Mouse (Mus musculus) spleen, adult 2 months (tissue): ENCODE measurements around the gene Lrfn2. TPM values are rescaled to one million over a fixed set of nuclear protein-coding genes. Genes with fewer than 3 reads are reported as not detected.

Experiments used
- DNase-seq, 2 experiments: peaks; one replicate each; pipeline versions ENCODE4 v3.0.0 to v3.0.0-alpha.2; 2012 to 2021; ENCODE audit warnings: low spot score in 2 of 2, low read depth in 1 of 2
- H3K27ac ChIP-seq: fragments of 200-500 bp; 2 replicates; pipeline ENCODE4 v1.5.1; 2012; ENCODE audit warnings: low read length, inconsistent platforms; ENCODE audit not compliant: insufficient read depth
- H3K27me3 ChIP-seq: fragments of 200-500 bp; 2 replicates; pipeline ENCODE4 v1.6.1; 2012; ENCODE audit warnings: mild to moderate bottlenecking, moderate library complexity, low read length, inconsistent platforms; ENCODE audit not compliant: control insufficient read depth, insufficient read depth
- H3K36me3 ChIP-seq: fragments of 200-500 bp; 2 replicates; pipeline ENCODE4 v1.6.1; 2012; ENCODE audit warnings: mild to moderate bottlenecking, low read length, inconsistent platforms; ENCODE audit not compliant: control insufficient read depth, insufficient read depth
- H3K4me1 ChIP-seq: fragments of 200-500 bp; 2 replicates; pipeline ENCODE4 v1.6.1; 2011; ENCODE audit warnings: inconsistent platforms; ENCODE audit not compliant: control insufficient read depth, insufficient read depth, insufficient read length
- H3K4me3 ChIP-seq: fragments of 200-500 bp; 2 replicates; pipeline ENCODE4 v1.5.1; 2011; ENCODE audit warnings: mild to moderate bottlenecking, inconsistent platforms; ENCODE audit not compliant: insufficient read depth, insufficient read length; ENCODE audit errors: extremely low read depth
- CTCF ChIP-seq: fragments of 200-500 bp; IDR thresholded peaks from 2 replicates; pipeline ENCODE4 v1.5.1; 2011; ENCODE audit warnings: mild to moderate bottlenecking, inconsistent platforms; ENCODE audit not compliant: insufficient read depth, insufficient read length, insufficient replicate concordance; ENCODE audit errors: extremely low read depth
- POLR2A ChIP-seq: fragments of 200-500 bp; IDR thresholded peaks from 2 replicates; pipeline ENCODE4 v1.6.1; 2011; ENCODE audit warnings: low read depth, low read length, inconsistent platforms
- WGBS: fragments of 180-500 bp; shearing (Covaris S2); methylation state at CpG from one replicate; pipeline ENCODE4 v1.1.7; 2018; 5-methylcytosine and 5-hydroxymethylcytosine counted together
- polyA plus RNA-seq: library from polyadenylated mRNA; depleted of rRNA; stranded (reverse); fragments of >200 nt; gene quantifications from 2 replicates; pipeline ENCODE4 v1.2.3, GENCODE M21; 2012

Lrfn2 gene
- polyA plus RNA-seq, 1 experiment: 0.02 TPM

GRCm38 (mm10) chr17:48963740-48964139 is 31.6 kb downstream of the Lrfn2 start:
- WGBS: 53% methylated on average over 9 of the region's 9 CpGs

GRCm38 (mm10) chr17:48968304-48968703 is 36.1 kb downstream of the Lrfn2 start:
- WGBS: 90% methylated on average over 13 of the region's 13 CpGs
- no peak for TF ChIP-seq CTCF
- no peak overlapping the region for H3K4me3 ChIP-seq
- H3K27me3 ChIP-seq: no peaks in the 10 kb centered on the region
- H3K4me1 ChIP-seq: no peaks in the 10 kb centered on the region
- DNase-seq: no peak
- H3K36me3 ChIP-seq: no peaks in the 10 kb centered on the region
- no peak overlapping the region for H3K27ac ChIP-seq

More at GRCm38 (mm10) chr17:48963740-48964139, 31.6 kb downstream of the Lrfn2 start:
- no peak for TF ChIP-seq POLR2A
- TF ChIP-seq CTCF: no peak
- Histone ChIP-seq H3K36me3 (no peaks in the 10 kb centered on the region), H3K27me3 (no peaks in the 10 kb centered on the region), H3K4me1 (no peaks in the 10 kb centered on the region), H3K27ac (no peak overlapping the region), H3K4me3 (no peak overlapping the region)
- no peak for DNase-seq

GRCm38 (mm10) chr17:48971296-48971695 is 39.1 kb downstream of the Lrfn2 start:
- no peak overlapping the region for H3K4me3 ChIP-seq
- no peak for TF ChIP-seq CTCF
- no peak for TF ChIP-seq POLR2A
- no peaks in the 10 kb centered on the region for H3K36me3 ChIP-seq
- 87% methylated on average over 10 of the region's 10 CpGs for WGBS
- DNase-seq: no peak
- no peaks in the 10 kb centered on the region for H3K4me1 ChIP-seq
- H3K27me3 ChIP-seq: no peaks in the 10 kb centered on the region
- no peak overlapping the region for H3K27ac ChIP-seq

- H3K27ac ChIP-seq: no peak overlapping the region
- H3K36me3 ChIP-seq: no peaks in the 10 kb centered on the region
- 79% methylated on average over 6 of the region's 6 CpGs for WGBS
- H3K27me3 ChIP-seq: no peaks in the 10 kb centered on the region
- no peak for DNase-seq
- TF ChIP-seq POLR2A (no peak), CTCF (no peak)
- H3K4me1 ChIP-seq: no peaks in the 10 kb centered on the region
- no peak overlapping the region for H3K4me3 ChIP-seq
Measured at GRCm38 (mm10) chr17:48972866-48973265, 40.7 kb downstream of the Lrfn2 start.

GRCm38 (mm10) chr17:48973394-48973793 is 41.2 kb downstream of the Lrfn2 start:
- TF ChIP-seq CTCF (no peak), POLR2A (no peak)
- no peaks in the 10 kb centered on the region for H3K4me1 ChIP-seq
- H3K27ac ChIP-seq: no peak overlapping the region
- no peaks in the 10 kb centered on the region for H3K27me3 ChIP-seq
- H3K36me3 ChIP-seq: no peaks in the 10 kb centered on the region
- WGBS: 86% methylated on average over 3 of the region's 3 CpGs
- DNase-seq: no peak
- no peak overlapping the region for H3K4me3 ChIP-seq

GRCm38 (mm10) chr17:48975055-48975454 is 42.9 kb downstream of the Lrfn2 start:
- 90% methylated on average over 4 of the region's 4 CpGs for WGBS
- Histone ChIP-seq H3K27me3 (no peaks in the 10 kb centered on the region), H3K4me3 (no peak overlapping the region), H3K4me1 (no peaks in the 10 kb centered on the region), H3K36me3 (no peaks in the 10 kb centered on the region), H3K27ac (no peak overlapping the region)
- TF ChIP-seq POLR2A (no peak), CTCF (no peak)
- no peak for DNase-seq

GRCm38 (mm10) chr17:48976611-48977022 is 44.4 kb downstream of the Lrfn2 start:
- Histone ChIP-seq H3K36me3 (no peaks in the 10 kb centered on the region), H3K27me3 (no peaks in the 10 kb centered on the region), H3K4me3 (no peak overlapping the region), H3K27ac (no peak overlapping the region), H3K4me1 (no peaks in the 10 kb centered on the region)
- 82% methylated on average over 5 of the region's 5 CpGs for WGBS
- no peak for DNase-seq
- TF ChIP-seq CTCF (no peak), POLR2A (no peak)
